Mouse (Mus musculus) spleen, adult 2 months (tissue): ENCODE measurements around the gene Mettl1.

Experiments
- CTCF ChIP-seq: fragments of 200-500 bp; IDR thresholded peaks from 2 replicates; pipeline ENCODE4 v1.5.1; 2011; ENCODE audit warnings: mild to moderate bottlenecking, inconsistent platforms; ENCODE audit not compliant: insufficient read depth, insufficient read length, insufficient replicate concordance; ENCODE audit errors: extremely low read depth
- POLR2A ChIP-seq: fragments of 200-500 bp; IDR thresholded peaks from 2 replicates; pipeline ENCODE4 v1.6.1; 2011; ENCODE audit warnings: low read depth, low read length, inconsistent platforms

GRCm38 (mm10) chr10:127078001-127078676 is 36.9 kb downstream of the Mettl1 start:
- no peak for TF ChIP-seq CTCF
- TF ChIP-seq POLR2A = no peak
